Mouse (Mus musculus) layer of hippocampus, postnatal 14 days (tissue): ENCODE data around the gene Kcnn1. TPM values are rescaled to one million over a fixed set of nuclear protein-coding genes. Genes with fewer than 3 reads are reported as not detected.
A peak's percentile ranks its signal among the peaks of the same experiment; 100 is the strongest.

ENCODE experiments used
- DNase-seq, 2 experiments: peaks; one replicate each; pipeline ENCODE4 v3.0.0; 2021 to 2022; ENCODE audit warnings: low spot score in 2 of 2, mixed read lengths in 1 of 2
- total RNA-seq, 2 experiments: library from RNA; stranded (reverse); gene quantifications; 2 replicates each; pipeline ENCODE4 v1.2.3; 2021

Gene Kcnn1
- total RNA-seq, 2 experiments from 2014 or later: 22.0 to 22.8 TPM

GRCm38 (mm10) chr8:70868559-70869198, 5.6 kb upstream of the Kcnn1 start:
- no peak for DNase-seq

GRCm38 (mm10) chr8:70866566-70866965, 3.5 kb upstream of the Kcnn1 start:
- no peak for DNase-seq

- no peak for DNase-seq
Measured at GRCm38 (mm10) chr8:70866001-70866520, 3.0 kb upstream of the Kcnn1 start.

GRCm38 (mm10) chr8:70865350-70866000, 2.4 kb upstream of the Kcnn1 start:
- peak; percentile 100 for DNase-seq

- no peak for DNase-seq
Measured at GRCm38 (mm10) chr8:70864712-70865221, 1.7 kb upstream of the Kcnn1 start.

GRCm38 (mm10) chr8:70863956-70864711, 1.1 kb upstream of the Kcnn1 start:
- DNase-seq: no peak

- no peak for DNase-seq
Measured at GRCm38 (mm10) chr8:70857516-70857915, 5.5 kb downstream of the Kcnn1 start.

GRCm38 (mm10) chr8:70856541-70857197, 6.4 kb downstream of the Kcnn1 start:
- peak in 1 of 2 experiments; percentile 82 for DNase-seq

- no peak for DNase-seq
Measured at GRCm38 (mm10) chr8:70856028-70856427, 7.0 kb downstream of the Kcnn1 start.

GRCm38 (mm10) chr8:70853863-70854262, 9.2 kb downstream of the Kcnn1 start:
- no peak for DNase-seq

- DNase-seq: no peak
Measured at GRCm38 (mm10) chr8:70852595-70853231, 10.3 kb downstream of the Kcnn1 start.

GRCm38 (mm10) chr8:70851837-70852236, 11.2 kb downstream of the Kcnn1 start:
- no peak for DNase-seq

GRCm38 (mm10) chr8:70850947-70851346, 12.1 kb downstream of the Kcnn1 start:
- no peak for DNase-seq

- no peak for DNase-seq
Measured at GRCm38 (mm10) chr8:70850132-70850845, 12.8 kb downstream of the Kcnn1 start.

- DNase-seq: no peak
Measured at GRCm38 (mm10) chr8:70849333-70849990, 13.6 kb downstream of the Kcnn1 start.

GRCm38 (mm10) chr8:70846371-70847154, 16.5 kb downstream of the Kcnn1 start:
- no peak for DNase-seq

- DNase-seq: no peak
Measured at GRCm38 (mm10) chr8:70845108-70845507, 17.9 kb downstream of the Kcnn1 start.

GRCm38 (mm10) chr8:70844523-70844922, 18.5 kb downstream of the Kcnn1 start:
- DNase-seq: peak; percentile 87 to 90

GRCm38 (mm10) chr8:70843941-70844340, 19.1 kb downstream of the Kcnn1 start:
- DNase-seq: no peak
